Mouse (Mus musculus) gastrocnemius, adult 2 months (tissue): Measurements from ENCODE around the gene Mgat4c. TPM values are rescaled to one million over a fixed set of nuclear protein-coding genes. Genes with fewer than 3 reads are reported as not detected.

ENCODE experiments used
- DNase-seq: peaks from one replicate; pipeline ENCODE4 v3.0.0; 2022
- H3K27ac ChIP-seq: fragments of 200-600 bp; 2 replicates; pipeline ENCODE4 v1.8.1; 2022; ENCODE audit warnings: mild to moderate bottlenecking
- H3K4me3 ChIP-seq: fragments of 200-600 bp; 2 replicates; pipeline ENCODE4 v1.8.1; 2022; ENCODE audit warnings: mild to moderate bottlenecking, moderate library complexity
- CTCF ChIP-seq: fragments of 200-600 bp; IDR thresholded peaks from 2 replicates; pipeline ENCODE4 v1.8.1; 2022; ENCODE audit warnings: antibody characterized with exemption, mild to moderate bottlenecking, moderate library complexity
- intact Hi-C: fragments of 180-260 bp; cut with DNase I; formaldehyde crosslinking; loops from one replicate; pipeline ENCODE4 v1.15.1; 2025
- total RNA-seq, 2 experiments: library from RNA; stranded (reverse); gene quantifications; 2 replicates each; pipeline ENCODE4 v1.2.3; 2021

Mgat4c gene
- total RNA-seq, 2 experiments from 2014 or later, result not detected

DNA sequence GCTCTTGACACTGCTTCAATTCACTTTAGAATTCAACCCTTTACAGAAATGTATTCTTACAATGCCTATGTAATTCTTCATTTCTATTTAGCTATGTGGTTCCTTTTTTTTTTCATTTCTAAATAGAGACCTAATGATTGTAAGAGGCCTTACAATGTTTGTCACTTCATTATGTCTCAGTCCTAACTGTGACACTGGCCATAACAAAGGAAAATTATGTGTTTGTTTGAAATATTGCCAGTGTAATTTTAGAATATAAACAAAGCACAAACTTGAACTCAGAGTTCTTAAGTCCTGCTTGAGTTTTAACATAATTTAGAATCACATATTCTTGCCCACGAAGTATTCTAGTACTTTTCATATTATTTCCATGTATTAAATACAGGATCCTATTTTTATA is 510.4 kb downstream of the Mgat4c start:
- no peak for DNase-seq
- TF ChIP-seq CTCF, result no peak
- Histone ChIP-seq H3K27ac (no peak overlapping the region), H3K4me3 (no peak overlapping the region)
- intact Hi-C loops, result no loop called here

DNA sequence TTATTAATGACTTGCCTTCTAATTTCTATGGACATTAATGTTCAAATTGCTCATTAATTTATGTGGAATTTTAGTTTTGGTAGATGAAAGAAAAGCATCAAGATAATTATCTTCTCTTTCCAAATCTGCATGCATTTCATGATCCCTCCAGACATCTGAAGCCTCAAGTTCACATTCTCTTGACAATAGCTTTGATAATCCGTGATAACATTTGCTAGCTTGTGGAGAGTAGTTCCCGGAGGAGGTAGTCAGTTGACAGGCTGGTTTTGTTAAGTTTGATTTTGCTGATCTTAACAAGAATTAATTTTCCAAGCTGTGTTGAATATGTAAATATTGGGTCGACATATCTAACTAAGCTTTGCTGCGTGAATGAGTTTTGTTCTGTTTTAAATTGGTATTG is 515.6 kb downstream of the Mgat4c start:
- no peak overlapping the region for H3K27ac ChIP-seq
- intact Hi-C loops, result no loop called here
- no peak for DNase-seq
- TF ChIP-seq CTCF, result no peak
- no peak overlapping the region for H3K4me3 ChIP-seq

DNA sequence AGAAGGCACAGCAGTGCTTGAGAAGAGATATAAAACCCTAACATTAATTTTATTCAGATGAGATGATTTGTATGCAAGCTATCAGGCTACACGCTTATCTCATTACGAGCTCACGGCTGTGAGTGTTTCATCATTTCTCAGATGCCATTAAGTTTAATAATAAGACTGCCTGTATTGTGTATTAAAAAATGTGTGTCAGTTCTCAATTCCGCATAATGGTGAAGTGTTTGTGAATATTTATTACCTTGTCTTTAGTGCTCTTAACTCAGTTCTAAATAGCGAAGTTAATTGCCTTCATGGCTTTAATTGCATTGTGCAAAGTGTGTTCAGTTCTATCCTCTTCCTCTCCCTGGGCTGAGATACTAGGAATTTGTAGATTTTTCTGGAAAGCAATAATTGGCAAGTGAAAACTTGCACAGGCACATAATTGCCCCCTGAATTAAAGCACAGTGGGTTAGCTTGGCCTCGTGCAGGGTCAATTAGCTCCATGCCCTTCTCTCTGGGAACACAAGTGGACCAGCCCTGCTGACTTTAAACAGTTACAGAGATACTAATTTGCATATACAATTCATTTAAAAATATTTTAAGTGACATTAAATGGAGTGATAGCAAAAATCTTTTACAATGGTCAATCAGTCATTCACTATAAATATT is 557.4 kb downstream of the Mgat4c start:
- intact Hi-C loops, result no loop called here
- DNase-seq, result no peak
- Histone ChIP-seq H3K4me3 (no peak overlapping the region), H3K27ac (no peak overlapping the region)
- TF ChIP-seq CTCF, result no peak

DNA sequence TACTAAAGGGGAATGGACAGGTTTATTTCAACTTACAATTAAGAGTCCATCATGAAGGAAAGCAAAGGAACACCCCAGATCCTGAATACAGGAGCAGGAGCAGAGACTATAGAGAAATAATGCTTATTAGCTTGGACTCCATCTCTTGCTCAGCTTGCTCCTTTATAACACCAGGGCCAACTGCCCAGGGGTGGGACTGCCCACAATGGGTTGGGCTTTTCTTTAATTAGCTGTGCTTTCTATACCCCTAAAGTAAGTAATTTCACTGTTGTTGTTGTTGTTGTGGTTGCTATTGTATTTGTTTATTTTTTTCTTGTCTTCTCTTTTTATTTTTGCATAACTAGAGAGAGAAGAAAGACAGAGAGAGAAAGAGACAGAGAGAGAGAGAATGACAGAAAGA is 562.6 kb downstream of the Mgat4c start:
- intact Hi-C loops, result no loop called here
- H3K27ac ChIP-seq, result no peak overlapping the region
- DNase-seq, result no peak
- no peak for TF ChIP-seq CTCF
- H3K4me3 ChIP-seq, result no peak overlapping the region

DNA sequence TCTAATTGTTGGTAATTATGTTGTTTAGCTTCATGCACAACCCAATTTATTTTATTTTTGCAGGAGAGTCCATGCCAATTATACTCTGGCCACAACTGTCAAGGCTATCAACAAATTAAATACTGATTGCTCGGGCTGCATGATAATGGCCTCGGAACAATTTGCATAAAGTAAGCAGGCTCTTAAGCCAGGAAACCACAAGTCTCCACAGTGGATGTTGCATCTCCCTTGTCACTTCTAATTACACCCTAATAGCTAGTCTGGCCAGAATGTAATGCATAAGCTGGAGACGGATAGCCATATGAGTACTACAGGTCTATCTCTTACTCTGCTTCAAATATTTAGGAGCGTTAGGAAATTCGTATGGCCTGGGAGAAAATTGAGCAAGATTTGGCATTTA is 563.3 kb downstream of the Mgat4c start:
- no peak for TF ChIP-seq CTCF
- Histone ChIP-seq H3K27ac (no peak overlapping the region), H3K4me3 (no peak overlapping the region)
- intact Hi-C loops, result no loop called here
- no peak for DNase-seq

DNA sequence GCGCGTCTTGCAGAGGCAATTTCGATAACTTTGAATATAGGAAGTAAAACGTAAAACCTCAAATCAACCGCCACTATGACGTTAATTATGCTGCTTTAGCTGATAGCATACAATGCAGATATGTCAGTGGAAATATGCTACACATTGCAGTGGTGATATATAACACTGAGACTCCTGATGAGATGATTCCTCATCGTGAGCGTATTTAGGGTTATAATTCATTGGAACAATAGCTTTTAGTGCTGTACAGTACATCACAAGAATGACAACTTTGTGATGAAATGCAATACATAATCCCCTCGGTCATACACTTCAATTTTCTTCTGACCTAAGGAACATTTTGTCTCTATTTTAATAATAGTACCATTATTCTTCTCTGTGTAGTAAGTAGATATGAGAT is 564.0 kb downstream of the Mgat4c start:
- H3K4me3 ChIP-seq, result no peak overlapping the region
- H3K27ac ChIP-seq, result no peak overlapping the region
- intact Hi-C loops, result no loop called here
- no peak for TF ChIP-seq CTCF
- no peak for DNase-seq

DNA sequence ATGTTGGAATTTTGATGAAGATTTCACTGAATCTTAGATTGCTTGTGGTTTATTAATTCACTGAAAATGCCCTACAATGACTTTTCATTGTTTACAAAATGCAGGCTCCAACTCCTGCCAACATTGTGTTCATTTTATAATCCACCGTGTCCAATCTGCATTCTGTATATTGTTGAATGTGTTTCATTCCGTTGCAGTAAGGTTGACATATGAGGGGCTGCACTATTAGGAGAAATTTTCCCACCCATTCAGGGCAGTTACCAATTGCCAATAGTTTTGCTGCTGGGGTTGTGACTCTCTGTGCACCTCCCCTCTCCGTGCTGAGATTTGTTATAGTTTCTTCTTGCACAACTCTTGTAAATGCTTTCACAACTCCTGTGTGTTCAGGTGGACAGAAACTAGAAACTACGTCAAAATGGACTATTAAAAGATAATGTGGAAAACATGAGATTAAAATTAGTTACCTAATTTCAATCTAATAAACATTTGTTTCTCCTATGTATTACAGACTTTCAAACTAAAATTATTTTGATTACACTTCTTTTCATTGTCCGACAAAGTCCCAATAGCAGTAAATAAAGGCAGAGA is 627.7 kb downstream of the Mgat4c start:
- intact Hi-C loops, result no loop called here
- no peak overlapping the region for H3K27ac ChIP-seq
- no peak for TF ChIP-seq CTCF
- DNase-seq, result no peak
- H3K4me3 ChIP-seq, result no peak overlapping the region

DNA sequence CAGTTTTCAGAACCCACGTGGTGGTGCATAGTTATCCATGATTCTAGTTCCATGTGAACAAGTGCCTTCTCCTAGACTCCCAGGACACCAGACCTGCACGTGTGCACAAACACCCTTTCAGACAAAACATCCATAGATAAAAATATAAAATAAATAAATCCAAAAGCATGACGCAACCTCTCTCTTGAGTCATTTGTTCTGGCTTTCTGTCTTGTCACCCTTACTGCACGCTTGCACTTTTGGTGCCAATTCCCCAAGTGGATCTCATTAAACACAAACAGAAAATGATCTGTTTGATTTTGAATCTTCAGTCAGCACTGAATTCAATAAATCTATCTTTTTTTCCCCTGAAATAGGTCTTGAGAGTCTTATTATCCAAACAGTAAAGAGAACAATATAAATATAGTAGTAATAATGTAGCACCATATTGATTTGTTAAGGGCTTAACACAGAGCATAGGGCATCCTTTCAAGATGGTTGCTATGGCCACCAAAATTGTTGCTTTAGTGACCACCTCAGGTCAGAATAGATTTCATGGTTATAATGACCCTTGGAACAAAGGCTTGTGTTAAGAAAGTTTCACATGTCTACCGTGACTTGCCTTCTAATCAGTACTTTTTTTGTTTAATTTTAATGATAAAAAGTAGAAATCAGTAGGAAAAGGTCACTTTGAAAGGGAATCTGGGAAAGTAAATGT is 684.5 kb downstream of the Mgat4c start:
- H3K27ac ChIP-seq, result no peak overlapping the region
- no peak for DNase-seq
- no peak for TF ChIP-seq CTCF
- intact Hi-C loops, result no loop called here
- H3K4me3 ChIP-seq, result no peak overlapping the region

DNA sequence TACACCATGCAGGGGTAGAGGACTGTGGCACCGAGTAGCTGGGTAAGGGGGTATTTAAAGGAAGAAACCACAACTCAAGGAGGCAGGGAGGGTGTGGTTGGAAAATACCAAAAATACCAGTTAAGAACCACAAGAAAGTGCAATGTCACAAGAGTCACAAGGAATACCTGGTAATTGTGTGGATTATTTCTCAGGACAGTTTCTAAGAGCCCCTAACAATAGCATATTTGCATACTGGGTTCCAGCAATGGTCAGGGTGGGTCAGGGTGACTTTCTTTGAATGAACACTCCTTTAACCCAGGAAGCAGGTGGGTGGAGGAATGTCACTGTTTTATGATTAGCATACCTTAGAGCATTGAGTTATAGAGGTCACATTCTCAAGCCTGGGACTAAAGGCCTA is 689.3 kb downstream of the Mgat4c start:
- TF ChIP-seq CTCF, result no peak
- intact Hi-C loops, result no loop called here
- Histone ChIP-seq H3K4me3 (no peak overlapping the region), H3K27ac (no peak overlapping the region)
- no peak for DNase-seq

DNA sequence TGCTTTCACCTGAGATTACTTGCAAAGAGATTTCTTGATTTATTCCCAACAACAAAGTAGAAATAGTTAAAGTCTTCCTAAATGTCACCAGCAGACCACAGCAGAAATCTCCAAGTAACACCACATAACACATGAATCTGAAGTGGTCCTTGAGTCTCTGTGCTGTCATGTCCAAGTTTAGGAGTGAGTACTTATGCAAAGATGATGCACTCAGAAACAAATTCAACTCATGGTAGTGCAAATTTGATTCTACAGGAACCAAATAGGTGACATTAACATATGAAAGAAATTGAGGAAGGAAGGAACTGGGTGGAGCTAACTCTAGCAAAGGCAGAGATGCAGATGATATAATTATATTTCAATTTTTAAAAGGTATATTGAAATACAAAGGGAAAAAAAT is 690.8 kb downstream of the Mgat4c start:
- no peak for DNase-seq
- TF ChIP-seq CTCF, result no peak
- Histone ChIP-seq H3K4me3 (no peak overlapping the region), H3K27ac (no peak overlapping the region)
- intact Hi-C loops, result no loop called here

DNA sequence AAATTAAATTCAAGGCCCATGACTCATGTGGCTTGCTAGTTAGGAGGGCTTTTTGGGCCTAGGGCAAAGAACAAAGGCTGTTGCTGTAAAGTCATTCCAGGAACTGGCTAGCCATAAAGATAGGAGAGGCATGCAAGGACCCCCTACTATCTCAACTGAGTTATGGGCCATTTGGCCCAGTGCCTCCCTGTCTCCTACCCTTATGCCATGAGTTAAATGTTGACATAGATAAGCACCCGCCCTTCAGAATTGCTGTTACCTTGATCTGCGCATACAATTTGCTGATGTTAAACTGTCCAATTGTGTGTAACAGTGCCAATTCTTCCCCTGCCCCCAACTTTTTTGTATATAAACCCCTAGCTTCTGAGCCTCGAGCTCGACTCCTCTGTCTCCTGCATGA is 692.8 kb downstream of the Mgat4c start:
- H3K4me3 ChIP-seq, result no peak overlapping the region
- intact Hi-C loops, result no loop called here
- no peak for DNase-seq
- H3K27ac ChIP-seq, result no peak overlapping the region
- TF ChIP-seq CTCF, result no peak

DNA sequence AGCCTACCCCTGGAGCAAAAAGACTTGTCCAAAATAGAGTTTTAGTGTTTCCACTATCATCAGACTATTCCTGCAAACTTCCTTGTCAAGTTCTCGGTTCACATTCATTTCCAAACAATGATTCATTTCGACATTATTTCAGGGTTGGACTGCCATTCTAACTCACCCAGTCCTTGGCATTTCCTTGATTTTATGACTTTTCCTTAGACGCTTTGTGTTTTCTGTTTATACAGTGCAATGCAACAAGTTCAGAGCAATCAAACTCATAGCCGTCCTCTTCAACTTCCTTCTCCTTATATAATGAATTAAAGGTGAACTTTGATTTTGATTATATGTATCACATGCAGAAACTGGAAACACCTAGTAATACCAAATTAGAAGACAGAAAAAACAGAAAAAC is 696.1 kb downstream of the Mgat4c start:
- no peak overlapping the region for H3K4me3 ChIP-seq
- H3K27ac ChIP-seq, result no peak overlapping the region
- no peak for TF ChIP-seq CTCF
- DNase-seq, result no peak
- intact Hi-C loops, result no loop called here

DNA sequence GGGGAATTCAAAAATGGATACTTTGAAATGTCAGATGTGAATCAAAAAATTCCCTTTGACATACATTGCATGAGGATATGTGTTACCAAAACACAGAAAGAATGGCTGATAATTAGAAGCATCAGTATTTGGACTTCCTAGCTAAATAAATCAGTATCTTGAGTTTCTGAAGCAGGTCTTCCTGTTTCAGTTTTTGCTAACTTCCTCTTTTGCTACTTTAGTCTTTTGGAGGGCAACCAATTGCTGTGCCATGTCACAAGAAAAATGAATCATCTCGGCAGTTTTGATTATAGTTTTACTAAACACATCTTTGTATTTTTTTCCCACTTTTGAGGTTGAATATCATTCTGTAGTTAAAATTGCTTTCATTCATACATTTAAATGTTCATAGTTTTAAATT is 707.9 kb downstream of the Mgat4c start:
- no peak for DNase-seq
- no peak overlapping the region for H3K4me3 ChIP-seq
- intact Hi-C loops, result no loop called here
- H3K27ac ChIP-seq, result no peak overlapping the region
- TF ChIP-seq CTCF, result no peak
